Mouse (Mus musculus): Measurements from ENCODE around the gene Gm29776.
A peak's percentile ranks its signal among the peaks of the same experiment; 100 is the strongest.

DNA sequence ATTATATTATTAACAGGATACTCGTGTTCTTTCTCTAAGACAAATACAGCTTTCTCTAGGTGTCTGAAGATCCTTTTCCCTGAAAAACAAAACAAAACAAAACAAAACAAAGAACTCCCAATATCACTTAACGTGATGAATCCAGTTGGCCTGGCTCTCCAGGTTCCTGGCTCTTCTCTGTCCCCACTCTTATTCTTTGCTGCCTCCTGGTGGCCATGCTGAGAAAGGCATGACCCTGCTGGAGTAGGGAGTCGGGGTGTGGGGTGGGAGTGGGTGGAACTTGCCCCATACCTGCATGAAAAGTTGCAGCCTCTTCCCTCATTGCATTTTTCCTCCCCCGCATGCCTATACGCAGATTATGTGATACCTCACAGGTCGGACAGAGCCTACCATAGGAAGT lies 2.7 kb upstream of the Gm29776 start:
- TF ChIP-seq CTCF (IDR thresholded peaks at IDR 0.05; ENCODE audit: low read depth, low read length) (peak; percentile 93), POLR2A (IDR thresholded peaks at IDR 0.05; ENCODE audit: extremely low read depth, insufficient read depth, low read length) (no peak)
